Mouse (Mus musculus) neural tube, embryonic 13.5 days (tissue): ENCODE measurements around the gene Dctpp1. TPM values are rescaled to one million over a fixed set of nuclear protein-coding genes. Genes with fewer than 3 reads are reported as not detected.

ENCODE experiments used
- polyA plus RNA-seq: library from polyadenylated mRNA; unstranded; fragments of >200 nt; fragmentation: Nextera tagmentation; extraction: Ambion mirVana; gene quantifications from 2 replicates; pipeline ENCODE4 v1.2.1, GENCODE M21; 2015

Gene Dctpp1
- polyA plus RNA-seq, 1 experiment from 2014 or later, result 110 TPM

Other genes starting within 250 kb of the Dctpp1 start
- gene Mvp, start 246.1 kb downstream of the Dctpp1 start, polyA plus RNA-seq, result 6.6 and 7.2 TPM in 2 replicates
- gene Pagr1b, start 244.2 kb downstream of the Dctpp1 start, polyA plus RNA-seq, result 0.50 and 0.61 TPM in 2 replicates
- 49.5 and 50.4 TPM in 2 replicates for gene Pagr1a, start 243.4 kb downstream of the Dctpp1 start, polyA plus RNA-seq
- 47.8 and 81.0 TPM in 2 replicates for gene Gm42742, start 239.6 kb downstream of the Dctpp1 start, polyA plus RNA-seq
- gene Prrt2, start 239.5 kb downstream of the Dctpp1 start, polyA plus RNA-seq, result 22.0 TPM in 2 replicates
- 71.7 and 72.1 TPM in 2 replicates for gene Maz, start 233.7 kb downstream of the Dctpp1 start, polyA plus RNA-seq
- gene Kif22, start 218.2 kb downstream of the Dctpp1 start, polyA plus RNA-seq, result 22.8 and 31.5 TPM in 2 replicates
- gene Zg16, start 173.4 kb downstream of the Dctpp1 start, polyA plus RNA-seq, result not detected in 2 replicates
- gene AI467606, start 169.3 kb downstream of the Dctpp1 start, polyA plus RNA-seq, result 1.0 and 2.4 TPM in 2 replicates
- gene Qprt, start 138.5 kb downstream of the Dctpp1 start, polyA plus RNA-seq, result 0.63 and 1.4 TPM in 2 replicates
- gene Spn, start 122.9 kb downstream of the Dctpp1 start, polyA plus RNA-seq, result 0.08 and 0.10 TPM in 2 replicates
- 78.7 and 80.0 TPM in 2 replicates for gene Cd2bp2, start 64.7 kb downstream of the Dctpp1 start, polyA plus RNA-seq
- 32.3 and 32.9 TPM in 2 replicates for gene Tbc1d10b, start 52.2 kb downstream of the Dctpp1 start, polyA plus RNA-seq
- gene Mylpf, start 51.8 kb downstream of the Dctpp1 start, polyA plus RNA-seq, result 27.7 and 63.1 TPM in 2 replicates
- 54.7 and 58.0 TPM in 2 replicates for gene Zfp553, start 27.6 kb downstream of the Dctpp1 start, polyA plus RNA-seq
- gene Sept1, start 27.6 kb downstream of the Dctpp1 start, polyA plus RNA-seq, result 16.2 and 23.7 TPM in 2 replicates
- 55.0 and 62.4 TPM in 2 replicates for gene Zfp771, start 16.4 kb downstream of the Dctpp1 start, polyA plus RNA-seq
- gene Sephs2, start 13.3 kb upstream of the Dctpp1 start, polyA plus RNA-seq, result 61.4 and 65.2 TPM in 2 replicates
- 0.31 and 0.41 TPM in 2 replicates for gene Itgal, start 35.6 kb upstream of the Dctpp1 start, polyA plus RNA-seq
- gene Zfp768, start 84.9 kb upstream of the Dctpp1 start, polyA plus RNA-seq, result 17.2 and 17.9 TPM in 2 replicates
- gene Zfp747, start 115.3 kb upstream of the Dctpp1 start, polyA plus RNA-seq, result 8.5 and 8.6 TPM in 2 replicates
- gene 9130019O22Rik, start 126.5 kb upstream of the Dctpp1 start, polyA plus RNA-seq, result 4.2 and 5.0 TPM in 2 replicates
- 5.2 and 5.7 TPM in 2 replicates for gene E430018J23Rik, start 132.9 kb upstream of the Dctpp1 start, polyA plus RNA-seq
- 4.0 and 4.5 TPM in 2 replicates for gene Zfp764, start 146.1 kb upstream of the Dctpp1 start, polyA plus RNA-seq
- gene Zfp688, start 161.4 kb upstream of the Dctpp1 start, polyA plus RNA-seq, result 31.1 and 37.7 TPM in 2 replicates
- 13.0 and 15.2 TPM in 2 replicates for gene Zfp689, start 188.4 kb upstream of the Dctpp1 start, polyA plus RNA-seq
- 42.4 and 44.5 TPM in 2 replicates for gene Prr14, start 198.9 kb upstream of the Dctpp1 start, polyA plus RNA-seq
- gene Fbrs, start 218.5 kb upstream of the Dctpp1 start, polyA plus RNA-seq, result 12.1 and 12.6 TPM in 2 replicates